Mouse (Mus musculus) forebrain, embryonic 16.5 days (tissue): Measurements from ENCODE around the gene Htr5a. TPM values are rescaled to one million over a fixed set of nuclear protein-coding genes. Genes with fewer than 3 reads are reported as not detected.

Source experiments
- ATAC-seq: fragments of 200-750 bp; cut with Nextera tagmentation; 2 replicates; pipeline ENCODE4 v1.8.0; 2017; ENCODE audit warnings: mild to moderate bottlenecking, moderate library complexity
- H3K27ac ChIP-seq: fragments of 300-500 bp; sonication (generic); 2 replicates; pipeline ENCODE4 v1.5.1; 2014; ENCODE audit warnings: low read length, control low read depth
- H3K27me3 ChIP-seq: fragments of 300-500 bp; sonication (generic); replicated peaks from 2 replicates; pipeline ENCODE4 v1.6.1; 2014; ENCODE audit warnings: low read length; ENCODE audit not compliant: control insufficient read depth, insufficient read depth
- H3K36me3 ChIP-seq: fragments of 300-500 bp; sonication (generic); 2 replicates; pipeline ENCODE4 v1.6.1; 2014; ENCODE audit not compliant: control insufficient read depth, insufficient read depth
- H3K4me1 ChIP-seq: fragments of 300-500 bp; sonication (generic); replicated peaks from 2 replicates; pipeline ENCODE4 v1.6.1; 2014; ENCODE audit warnings: low read length; ENCODE audit not compliant: control insufficient read depth, insufficient read depth
- H3K4me2 ChIP-seq: fragments of 300-500 bp; sonication (generic); 2 replicates; pipeline ENCODE4 v1.6.1; 2014; ENCODE audit warnings: mild to moderate bottlenecking, low read length, control low read depth
- H3K4me3 ChIP-seq: fragments of 300-500 bp; sonication (generic); replicated peaks from 2 replicates; pipeline ENCODE4 v1.5.1; 2014; ENCODE audit warnings: mild to moderate bottlenecking, low read length, control low read depth
- H3K9ac ChIP-seq: fragments of 300-500 bp; sonication (generic); replicated peaks from 2 replicates; pipeline ENCODE4 v1.6.1; 2014; ENCODE audit warnings: low read depth, low read length, control low read depth
- H3K9me3 ChIP-seq: fragments of 300-500 bp; sonication (generic); 2 replicates; pipeline ENCODE4 v1.6.1; 2016; ENCODE audit warnings: low read length; ENCODE audit not compliant: control insufficient read depth
- WGBS: fragments of 180-500 bp; shearing (Covaris S2); extraction: QIAGEN DNeasy Blood & Tissue Kit; methylation state at CpG from one replicate; pipeline ENCODE4 v1.1.7; 2014; 5-methylcytosine and 5-hydroxymethylcytosine counted together
- polyA plus RNA-seq: library from polyadenylated mRNA; unstranded; fragments of >200 nt; fragmentation: Nextera tagmentation; extraction: Ambion mirVana; gene quantifications from 2 replicates; pipeline ENCODE4 v1.2.1, GENCODE M21; 2015

Gene Htr5a
- polyA plus RNA-seq, 1 experiment from 2014 or later, result 1.2 TPM

DNA sequence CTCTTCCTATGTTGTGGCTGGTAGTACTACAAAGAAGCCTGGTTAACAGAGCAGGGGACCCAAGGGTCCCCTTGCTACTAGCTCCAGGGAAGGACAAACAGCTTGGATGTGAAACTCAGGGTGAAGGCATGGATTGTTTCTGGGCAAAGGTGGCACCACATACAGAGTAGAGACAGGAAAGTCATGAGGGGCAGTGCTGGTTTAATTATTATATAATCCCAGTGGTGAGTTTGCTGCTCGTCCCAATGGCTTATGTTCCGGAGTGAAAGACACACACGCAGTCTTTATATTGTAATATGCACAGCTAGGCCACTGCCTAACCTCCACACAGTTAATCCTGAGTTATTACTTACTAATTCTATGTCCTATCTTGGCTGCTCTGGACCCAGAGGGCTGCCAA is 37.8 kb downstream of the Htr5a start:
- Histone ChIP-seq H3K36me3 (no peaks in the 10 kb centered on the region), H3K4me1 (no peaks in the 10 kb centered on the region), H3K4me3 (no peak overlapping the region), H3K4me2 (no peak overlapping the region), H3K27ac (no peak overlapping the region), H3K9me3 (no peaks in the 10 kb centered on the region), H3K27me3 (no peaks in the 10 kb centered on the region), H3K9ac (no peak overlapping the region)
- WGBS, result 94% methylated on average over 3 of the region's 3 CpGs
- ATAC-seq, result no peak

DNA sequence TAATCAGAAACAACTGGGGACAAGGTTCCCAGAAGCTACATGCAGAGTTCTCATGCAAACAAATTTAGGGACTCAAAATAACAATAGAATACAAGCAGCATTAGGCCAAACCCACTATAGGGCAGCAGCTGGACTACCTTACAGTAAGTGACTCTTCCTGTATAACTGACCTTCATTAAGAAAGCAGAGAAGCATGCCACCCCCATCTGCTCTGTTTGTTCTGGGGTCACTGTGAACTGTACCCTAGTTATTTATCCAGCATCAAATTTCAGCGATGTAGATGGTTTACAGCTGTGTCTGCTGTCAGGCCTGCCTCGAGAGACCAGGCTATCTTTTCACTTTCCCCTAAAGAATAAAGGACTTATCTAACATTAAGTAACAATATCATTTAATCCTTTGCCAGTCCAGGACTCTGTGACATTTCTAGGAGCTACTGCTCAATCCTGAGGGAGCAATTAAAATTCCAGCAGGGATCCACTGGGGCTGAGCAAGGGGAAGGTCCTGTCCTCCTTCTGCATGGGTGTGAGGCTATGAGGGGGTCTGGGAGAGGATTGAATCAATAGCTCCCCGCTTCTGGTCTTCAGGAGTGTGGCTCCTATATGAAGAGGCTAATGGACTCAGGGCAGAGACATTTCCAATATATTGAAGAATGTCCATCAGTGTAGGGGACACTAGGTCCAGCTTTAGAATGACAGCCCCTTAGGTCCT is 38.5 kb downstream of the Htr5a start:
- 68% methylated on average over 3 of the region's 3 CpGs for WGBS
- no peaks in the 10 kb centered on the region for H3K36me3 ChIP-seq
- H3K9me3 ChIP-seq, result no peaks in the 10 kb centered on the region
- H3K27ac ChIP-seq, result no peak overlapping the region
- no peak overlapping the region for H3K9ac ChIP-seq
- no peak for ATAC-seq
- H3K4me2 ChIP-seq, result no peak overlapping the region
- no peaks in the 10 kb centered on the region for H3K4me1 ChIP-seq
- no peak overlapping the region for H3K4me3 ChIP-seq
- H3K27me3 ChIP-seq, result no peaks in the 10 kb centered on the region

DNA sequence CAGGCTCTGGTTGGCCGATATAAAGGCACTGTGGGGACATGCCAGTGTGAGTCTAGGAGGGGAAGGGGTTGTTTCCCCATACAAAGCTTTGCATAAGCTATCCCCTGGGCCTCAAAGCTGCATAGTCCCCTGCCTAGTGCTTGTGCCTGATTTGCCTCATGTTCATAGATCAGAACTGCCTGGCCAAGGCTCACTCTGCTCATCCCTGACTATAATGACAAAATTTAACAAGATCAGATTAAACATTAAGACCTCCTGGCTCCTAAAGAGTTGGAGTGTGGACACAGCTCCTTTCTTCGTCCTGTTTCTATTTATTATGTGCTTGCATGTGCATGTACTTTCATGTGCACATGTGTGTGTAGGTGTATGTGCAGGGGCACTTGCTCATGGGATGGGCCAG is 39.3 kb downstream of the Htr5a start:
- no peaks in the 10 kb centered on the region for H3K27me3 ChIP-seq
- no peak overlapping the region for H3K4me2 ChIP-seq
- no peaks in the 10 kb centered on the region for H3K36me3 ChIP-seq
- WGBS, result 86% methylated on average over 2 of the region's 2 CpGs
- H3K27ac ChIP-seq, result no peak overlapping the region
- H3K4me3 ChIP-seq, result no peak overlapping the region
- H3K9me3 ChIP-seq, result no peaks in the 10 kb centered on the region
- H3K9ac ChIP-seq, result no peak overlapping the region
- H3K4me1 ChIP-seq, result no peaks in the 10 kb centered on the region
- ATAC-seq, result no peak

DNA sequence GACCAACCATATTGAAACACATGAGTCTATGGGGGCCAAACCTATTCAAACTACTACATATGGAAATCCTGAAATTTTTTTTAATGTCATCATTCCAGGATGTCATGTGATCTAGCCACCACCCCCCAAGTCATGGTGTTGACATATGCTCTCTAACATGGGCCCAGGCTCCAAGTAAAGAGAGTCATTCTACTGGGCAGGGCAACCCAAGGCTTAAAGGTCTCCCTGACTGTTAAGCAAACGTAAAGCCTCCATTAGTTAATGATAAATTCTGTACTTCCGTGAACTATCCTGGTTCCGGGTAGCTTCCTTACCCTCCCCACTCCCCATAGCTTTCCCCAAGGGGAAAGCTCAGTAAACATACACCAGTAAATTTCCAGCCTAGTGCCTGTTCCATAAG is 46.1 kb downstream of the Htr5a start:
- H3K9me3 ChIP-seq, result no peaks in the 10 kb centered on the region

DNA sequence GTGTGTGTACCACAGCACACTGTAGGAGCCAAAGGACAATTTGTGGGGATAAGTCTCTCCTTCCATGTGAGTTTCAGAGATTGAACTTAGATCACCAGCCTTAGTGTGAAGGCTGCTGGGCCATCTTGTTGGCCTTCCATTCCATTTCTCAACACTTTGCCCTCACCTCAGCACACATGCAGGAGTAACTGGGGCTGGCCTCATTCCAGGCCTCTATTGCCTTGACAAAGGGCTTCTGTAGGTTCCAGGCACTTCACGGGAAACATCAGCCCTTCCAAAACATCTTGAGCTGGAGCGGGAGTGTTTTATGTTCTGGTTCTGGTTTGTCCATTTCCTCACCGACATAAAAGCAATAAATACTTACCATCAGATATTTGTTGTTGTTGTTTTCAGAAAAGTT is 54.0 kb downstream of the Htr5a start:
- no peak overlapping the region for H3K9ac ChIP-seq
- H3K27ac ChIP-seq, result no peak overlapping the region
- no peak for ATAC-seq
- H3K4me2 ChIP-seq, result no peak overlapping the region
- H3K27me3 ChIP-seq, result no peaks in the 10 kb centered on the region
- H3K9me3 ChIP-seq, result no peaks in the 10 kb centered on the region
- no peak overlapping the region for H3K4me3 ChIP-seq
- H3K36me3 ChIP-seq, result no peaks in the 10 kb centered on the region
- WGBS, result 91% methylated on average over 3 of the region's 3 CpGs
- no peaks in the 10 kb centered on the region for H3K4me1 ChIP-seq

More for the DNA sequence above, 46.1 kb downstream of the Htr5a start:
- H3K4me2 ChIP-seq, result no peak overlapping the region
- no peak overlapping the region for H3K4me3 ChIP-seq
- ATAC-seq, result no peak
- H3K27ac ChIP-seq, result no peak overlapping the region
- H3K36me3 ChIP-seq, result no peaks in the 10 kb centered on the region
- H3K27me3 ChIP-seq, result no peaks in the 10 kb centered on the region
- WGBS, result 91% methylated on average over 3 of the region's 3 CpGs
- H3K9ac ChIP-seq, result no peak overlapping the region
- H3K4me1 ChIP-seq, result no peaks in the 10 kb centered on the region

DNA sequence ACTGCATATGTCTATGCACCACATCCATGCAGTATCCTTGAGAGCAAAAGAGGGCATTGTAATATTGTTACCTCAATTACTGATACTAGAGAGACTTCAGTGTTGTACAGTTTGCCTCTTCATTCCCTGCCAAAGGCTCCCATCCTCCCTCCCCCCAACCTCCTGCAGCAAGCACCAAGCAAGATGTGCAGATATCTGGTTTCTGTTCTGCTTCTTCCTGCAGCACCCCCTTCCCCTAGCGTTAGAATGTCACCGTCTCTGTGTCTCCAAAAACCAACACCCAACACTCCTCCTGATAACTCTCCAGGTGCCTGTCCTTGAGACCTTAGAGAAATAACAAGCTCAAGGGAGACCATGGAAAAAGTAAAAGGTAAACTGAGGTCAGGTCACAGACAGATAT is 57.8 kb downstream of the Htr5a start:
- 86% methylated on average over 2 of the region's 2 CpGs for WGBS

DNA sequence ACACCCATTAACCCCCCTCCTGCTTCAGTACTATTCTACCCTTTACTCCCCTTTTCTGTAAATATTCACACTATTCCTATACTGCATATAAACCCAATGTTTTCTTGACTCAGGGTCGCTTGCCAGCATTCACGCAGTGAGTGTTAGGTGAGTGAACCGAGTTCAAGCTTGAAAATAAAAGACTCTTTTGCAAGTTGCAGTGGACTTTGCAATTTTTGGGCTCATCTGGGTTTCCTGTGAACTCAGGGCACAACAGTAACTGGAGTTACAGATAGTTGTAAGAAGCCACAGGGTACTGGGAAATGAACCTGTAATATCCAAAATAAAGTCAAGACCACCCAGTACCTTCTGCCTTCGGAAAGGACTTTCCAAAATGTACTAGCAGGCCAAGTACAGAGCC is 58.2 kb downstream of the Htr5a start:
- no peak for ATAC-seq
- Histone ChIP-seq H3K9me3 (no peaks in the 10 kb centered on the region; the same call in 1 of the 2 replicates), H3K27me3 (no peaks in the 10 kb centered on the region), H3K4me2 (no peak overlapping the region), H3K36me3 (no peaks in the 10 kb centered on the region), H3K4me3 (no peak overlapping the region), H3K4me1 (no peaks in the 10 kb centered on the region), H3K9ac (no peak overlapping the region), H3K27ac (no peak overlapping the region)
- 96% methylated on average over 4 of the region's 4 CpGs for WGBS

More for the DNA sequence above, 57.8 kb downstream of the Htr5a start:
- Histone ChIP-seq H3K36me3 (no peaks in the 10 kb centered on the region), H3K4me3 (no peak overlapping the region), H3K27me3 (no peaks in the 10 kb centered on the region), H3K4me2 (no peak overlapping the region), H3K9me3 (no peaks in the 10 kb centered on the region; the same call in 1 of the 2 replicates), H3K27ac (no peak overlapping the region), H3K9ac (no peak overlapping the region), H3K4me1 (no peaks in the 10 kb centered on the region)
- no peak for ATAC-seq

Other genes with a start within 250 kb of the Htr5a start
- gene Paxip1, start 50.5 kb upstream of the Htr5a start, polyA plus RNA-seq, result 28.7 and 29.7 TPM in 2 replicates
- gene Insig1, start 229.2 kb downstream of the Htr5a start, polyA plus RNA-seq, result 76.9 and 83.7 TPM in 2 replicates